Mouse (Mus musculus) stomach, postnatal 0 days (tissue): ENCODE data around the gene Gm21954.

Experiments
- CTCF ChIP-seq: IDR thresholded peaks from 2 replicates; pipeline ENCODE4 v1.5.1; 2016; ENCODE audit warnings: antibody characterized with exemption, low read depth, mild to moderate bottlenecking, moderate library complexity
- EP300 ChIP-seq: optimal IDR thresholded peaks from 2 replicates; pipeline ENCODE3; 2016; ENCODE audit warnings: antibody characterized with exemption

DNA sequence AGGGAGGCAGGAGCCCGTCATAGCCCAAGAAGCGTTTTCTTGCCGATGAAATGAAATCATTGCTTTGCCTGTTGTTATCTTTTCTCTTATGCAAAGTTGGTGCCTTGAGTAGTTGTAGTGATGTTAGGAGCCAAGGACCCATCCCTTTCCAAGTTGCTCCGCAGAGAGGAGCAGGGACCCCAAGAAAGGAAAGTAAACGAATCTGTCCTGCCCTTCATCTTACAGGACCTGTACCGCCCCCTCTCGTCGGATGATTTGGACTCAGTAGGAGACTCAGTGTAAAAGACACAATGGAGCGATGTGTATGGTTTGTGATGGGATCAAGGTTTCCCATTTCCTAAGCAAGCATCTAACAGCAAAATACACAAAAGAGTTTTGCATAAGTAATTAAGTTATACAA lies 5.7 kb downstream of the Gm21954 start:
- TF ChIP-seq CTCF (0 out of 2 replicates have a peak, but pooled peaks have one; percentile 7), EP300 (no peak)
